Mouse (Mus musculus) adrenal gland, adult 2 months (tissue): ENCODE data around the gene Atxn7l3. TPM values are rescaled to one million over a fixed set of nuclear protein-coding genes. Genes with fewer than 3 reads are reported as not detected.

Experiments
- DNase-seq: peaks from one replicate; pipeline ENCODE4 v3.0.0; 2021
- polyA plus RNA-seq: library from polyadenylated mRNA; depleted of rRNA; stranded (reverse); fragments of >200 nt; gene quantifications from 2 replicates; pipeline ENCODE4 v1.2.3, GENCODE M21; 2012; rRNA removed
- total RNA-seq, 2 experiments: library from RNA; stranded (reverse); gene quantifications; 2 replicates each; pipeline ENCODE4 v1.2.3; 2021

Gene Atxn7l3
- total and polyA plus RNA-seq, 3 experiments = 44.2 to 46.5 (median 45.1) TPM

DNA sequence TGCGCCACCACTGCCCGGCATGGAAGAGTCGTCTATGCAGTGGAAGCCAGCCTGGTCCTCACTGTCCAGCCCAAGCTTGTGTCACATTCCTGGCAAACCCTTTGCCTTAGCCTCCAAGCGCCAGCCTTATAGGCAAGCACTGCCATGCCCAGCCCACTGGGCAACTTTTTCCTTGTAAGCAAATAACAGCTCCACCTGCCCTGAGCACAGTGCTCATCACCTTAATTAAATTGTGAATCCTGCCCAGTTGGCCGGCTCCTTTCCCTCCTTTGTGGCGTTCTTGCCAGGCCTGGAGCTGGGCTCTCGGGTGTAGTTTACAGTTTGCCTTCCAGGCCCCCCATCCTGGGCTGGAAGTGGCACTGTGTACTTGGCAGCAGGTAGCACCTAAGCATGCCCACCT, 33.2 kb downstream of the Atxn7l3 start:
- no peak for DNase-seq

GRCm38 (mm10) chr11:102258521-102258920, 37.9 kb downstream of the Atxn7l3 start:
- no peak for DNase-seq

DNA sequence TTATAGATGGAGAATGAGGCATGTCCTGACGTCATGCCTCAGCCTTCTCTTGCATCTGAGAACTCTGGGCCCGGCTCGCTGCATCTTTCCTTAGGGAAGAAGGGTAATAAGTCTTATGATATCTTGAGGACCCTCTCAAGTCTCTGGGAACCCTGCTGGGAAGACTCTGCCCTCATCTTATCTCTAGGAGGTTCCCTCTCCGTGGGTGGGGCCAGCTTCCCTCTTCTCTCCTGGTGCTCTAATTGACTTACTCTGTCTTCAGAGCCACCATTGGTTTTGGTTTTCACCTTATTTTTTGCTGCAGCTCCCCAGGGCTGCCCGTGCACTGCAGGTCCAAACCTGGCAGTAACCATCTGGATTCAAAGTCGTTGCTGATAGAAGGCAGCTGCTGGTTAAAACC, 38.3 kb downstream of the Atxn7l3 start:
- DNase-seq = no peak

DNA sequence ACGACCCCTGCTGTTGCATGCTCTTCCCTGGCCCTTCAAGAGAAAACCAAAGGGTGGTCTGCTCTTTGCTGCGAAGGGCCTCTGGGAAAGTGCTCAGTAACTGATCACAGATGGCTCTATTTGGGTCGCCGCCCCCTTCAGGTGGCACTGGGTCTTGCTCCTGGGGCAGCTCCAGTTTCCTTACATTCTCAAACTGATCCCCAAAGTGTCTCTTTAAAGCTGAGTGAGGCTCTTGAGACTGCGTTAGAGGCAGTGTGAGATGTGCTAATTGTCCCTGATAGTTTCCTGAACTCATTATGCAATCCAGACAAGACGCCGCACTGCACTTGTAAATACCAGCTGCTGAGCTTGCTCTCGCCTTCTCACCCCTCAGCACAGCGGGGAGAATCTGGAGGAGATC, 38.9 kb downstream of the Atxn7l3 start:
- no peak for DNase-seq

DNA sequence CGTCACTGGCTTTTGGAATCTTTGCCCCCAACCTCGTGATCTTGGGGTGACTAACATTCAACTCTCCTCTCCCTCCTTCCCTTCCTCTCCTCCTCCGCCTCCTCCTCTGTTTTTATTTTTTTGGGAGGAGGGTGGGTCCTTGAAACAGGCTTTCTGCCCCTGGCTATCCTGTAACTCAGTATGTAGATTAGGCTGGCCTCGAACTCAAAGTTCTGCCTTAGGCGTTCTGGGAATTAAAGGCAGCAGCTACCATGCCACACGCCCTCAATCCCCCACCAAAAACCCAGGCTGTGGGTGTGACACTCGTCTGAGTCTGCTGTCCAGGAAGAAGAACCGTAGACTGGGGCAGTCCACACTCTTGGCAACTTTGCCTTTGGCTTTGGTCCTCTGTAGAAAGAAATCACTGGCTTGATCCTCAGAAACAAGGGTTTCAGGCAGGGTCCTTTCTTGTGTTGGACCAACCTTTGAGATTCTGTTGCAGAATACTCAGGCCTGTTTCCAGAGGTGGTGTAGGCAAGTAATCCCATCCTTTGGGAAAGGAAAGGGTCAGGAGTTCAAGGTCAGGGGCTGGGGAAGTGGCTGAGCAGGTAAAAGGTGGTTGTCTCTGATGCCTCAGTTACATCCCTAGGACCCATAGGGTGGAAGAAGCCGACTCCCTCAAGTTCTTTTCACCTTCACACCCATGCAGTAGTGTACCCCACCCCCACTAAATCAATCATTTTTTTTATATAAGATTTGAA, 46.9 kb downstream of the Atxn7l3 start:
- DNase-seq = no peak

DNA sequence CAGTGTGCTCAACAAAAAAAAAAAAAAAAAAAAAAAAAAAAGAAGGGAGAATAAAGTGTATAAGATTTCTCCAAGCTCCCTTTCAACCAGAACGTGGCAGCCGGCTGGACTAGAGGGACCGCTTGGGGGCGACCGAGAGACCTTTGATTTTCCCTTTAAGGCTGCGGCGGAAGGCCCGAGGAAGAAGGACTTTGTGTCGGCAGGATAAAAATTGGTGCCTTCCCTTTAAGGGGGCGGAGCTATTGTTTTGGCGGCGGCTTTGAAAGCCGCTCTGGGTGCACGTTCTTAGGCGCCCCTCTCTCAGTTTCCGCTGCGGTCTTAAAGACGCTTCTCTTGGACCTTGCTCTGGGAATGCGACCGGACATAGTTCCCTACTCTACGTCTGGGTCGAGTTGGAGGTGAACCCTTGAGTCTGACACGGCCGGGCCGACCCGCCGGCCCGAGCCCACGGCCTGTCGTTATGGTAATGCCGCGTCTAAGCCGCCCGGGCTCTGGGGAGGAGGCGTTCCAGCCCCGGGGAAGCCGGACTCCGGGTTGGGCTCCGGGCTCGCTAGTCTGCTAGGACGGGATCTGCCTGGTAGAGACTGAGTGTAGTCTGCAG, 47.7 kb downstream of the Atxn7l3 start, which contains the start of gene BC030867:
Gene BC030867 (plus strand): TSS at position 253 of the 601 bp plus-strand sequence.
- peak; percentile 91 for DNase-seq

GRCm38 (mm10) chr11:102246871-102247270, 49.6 kb downstream of the Atxn7l3 start:
- no peak for DNase-seq

GRCm38 (mm10) chr11:102246273-102246635, 50.2 kb downstream of the Atxn7l3 start:
- DNase-seq = no peak

GRCm38 (mm10) chr11:102245581-102246272, 50.7 kb downstream of the Atxn7l3 start:
- DNase-seq = no peak

DNA sequence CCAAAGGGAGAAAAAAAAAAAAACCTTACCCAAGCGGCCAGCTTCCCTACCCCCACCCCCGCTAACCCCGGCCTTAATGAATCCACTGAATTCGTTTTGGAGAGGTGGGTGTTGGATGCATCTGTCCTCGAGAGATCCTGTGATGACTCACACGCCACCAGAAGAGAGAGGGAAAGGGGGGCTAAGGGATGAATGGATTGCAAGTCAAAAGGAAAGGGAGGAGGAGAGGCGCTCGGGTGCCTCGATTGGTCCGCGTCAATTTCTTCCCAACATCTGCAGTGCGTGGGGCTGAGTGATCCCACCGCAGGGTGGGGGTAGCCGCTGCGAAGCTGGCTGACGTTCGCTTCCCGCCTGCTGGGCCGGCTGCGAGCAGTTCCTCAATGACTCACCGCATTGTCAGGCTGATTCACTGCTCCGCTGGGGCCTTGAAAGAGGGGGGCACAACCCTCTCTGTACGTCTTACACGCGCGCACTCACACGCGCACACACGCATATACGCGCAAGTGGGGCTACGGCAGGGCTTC, 51.4 kb downstream of the Atxn7l3 start:
- DNase-seq = peak; percentile 93

GRCm38 (mm10) chr11:102241874-102242273, 54.6 kb downstream of the Atxn7l3 start:
- no peak for DNase-seq

GRCm38 (mm10) chr11:102241246-102241645, 55.2 kb downstream of the Atxn7l3 start:
- no peak for DNase-seq

- DNase-seq = no peak
Measured at GRCm38 (mm10) chr11:102240636-102241035, 55.8 kb downstream of the Atxn7l3 start.

Other genes starting within 250 kb of the Atxn7l3 start
- gene Mpp2, start 208.1 kb downstream of the Atxn7l3 start, total RNA-seq = 10 to 100 TPM in 1 of 2 experiments, 1 to 10 TPM in 1; 9.8 to 12.3 TPM
- 14.4 and 17.5 TPM in 2 replicates for gene Mpp2, start 208.1 kb downstream of the Atxn7l3 start, polyA plus RNA-seq
- not detected for gene Ppy, start 195.3 kb downstream of the Atxn7l3 start, total RNA-seq
- gene Ppy, start 195.3 kb downstream of the Atxn7l3 start, polyA plus RNA-seq = not detected in 2 replicates
- gene Pyy, start 188.8 kb downstream of the Atxn7l3 start, total RNA-seq = not detected
- gene Pyy, start 188.8 kb downstream of the Atxn7l3 start, polyA plus RNA-seq = not detected in 2 replicates
- gene Nags, start 151.1 kb downstream of the Atxn7l3 start, total RNA-seq = 1 to 10 TPM in 1 of 2 experiments, under 1 TPM in 1; 0.29 to 1.8 TPM
- gene Nags, start 151.1 kb downstream of the Atxn7l3 start, polyA plus RNA-seq = 0.34 and 1.1 TPM in 2 replicates
- 10 to 100 TPM in 1 of 2 experiments, 1 to 10 TPM in 1; 7.9 to 16.5 TPM for gene Tmem101, start 140.2 kb downstream of the Atxn7l3 start, total RNA-seq
- 23.9 and 26.8 TPM in 2 replicates for gene Tmem101, start 140.2 kb downstream of the Atxn7l3 start, polyA plus RNA-seq
- gene Lsm12, start 111.3 kb downstream of the Atxn7l3 start, total RNA-seq = 100 to 1,000 TPM in 1 of 2 experiments, 10 to 100 TPM in 1; 82.6 to 108 TPM
- 35.8 and 40.1 TPM in 2 replicates for gene Lsm12, start 111.3 kb downstream of the Atxn7l3 start, polyA plus RNA-seq
- 100 to 1,000 TPM; 140 to 149 TPM for gene G6pc3, start 107.0 kb downstream of the Atxn7l3 start, total RNA-seq
- gene G6pc3, start 107.0 kb downstream of the Atxn7l3 start, polyA plus RNA-seq = 254 and 297 TPM in 2 replicates
- 100 to 1,000 TPM in 1 of 2 experiments, 10 to 100 TPM in 1; 67.8 to 127 TPM for gene Hdac5, start 66.5 kb downstream of the Atxn7l3 start, total RNA-seq
- gene Hdac5, start 66.5 kb downstream of the Atxn7l3 start, polyA plus RNA-seq = 99.3 and 131 TPM in 2 replicates
- under 1 TPM; 0.35 to 0.93 TPM for gene BC030867, start 47.7 kb downstream of the Atxn7l3 start, total RNA-seq
- gene BC030867, start 47.7 kb downstream of the Atxn7l3 start, polyA plus RNA-seq = 1.2 and 1.6 TPM in 2 replicates
- under 1 TPM; 0.12 to 0.45 TPM for gene Asb16, start 27.9 kb downstream of the Atxn7l3 start, total RNA-seq
- 0.75 and 0.95 TPM in 2 replicates for gene Asb16, start 27.9 kb downstream of the Atxn7l3 start, polyA plus RNA-seq
- 10 to 100 TPM; 57.2 to 59.4 TPM for gene Tmub2, start 11.7 kb downstream of the Atxn7l3 start, total RNA-seq
- 55.8 and 58.9 TPM in 2 replicates for gene Tmub2, start 11.7 kb downstream of the Atxn7l3 start, polyA plus RNA-seq
- 100 to 1,000 TPM in 1 of 2 experiments, 10 to 100 TPM in 1; 95.9 to 110 TPM for gene Ubtf, start 23.1 kb upstream of the Atxn7l3 start, total RNA-seq
- 24.2 and 25.4 TPM in 2 replicates for gene Ubtf, start 23.1 kb upstream of the Atxn7l3 start, polyA plus RNA-seq
- gene Slc4a1, start 69.6 kb upstream of the Atxn7l3 start, total RNA-seq = under 1 TPM; 0.35 to 0.49 TPM
- gene Slc4a1, start 69.6 kb upstream of the Atxn7l3 start, polyA plus RNA-seq = 0.02 TPM in 1 of 2 replicates, not detected in the other
- gene Rundc3a, start 96.8 kb upstream of the Atxn7l3 start, total RNA-seq = 10 to 100 TPM; 36.8 to 51.7 TPM
- 46.3 and 77.5 TPM in 2 replicates for gene Rundc3a, start 96.8 kb upstream of the Atxn7l3 start, polyA plus RNA-seq
- gene Slc25a39, start 111.3 kb upstream of the Atxn7l3 start, total RNA-seq = 100 to 1,000 TPM; 504 to 683 TPM
- gene Slc25a39, start 111.3 kb upstream of the Atxn7l3 start, polyA plus RNA-seq = 1,025 and 1,107 TPM in 2 replicates
- gene Grn, start 133.7 kb upstream of the Atxn7l3 start, total RNA-seq = 100 to 1,000 TPM; 165 to 211 TPM
- 251 and 310 TPM in 2 replicates for gene Grn, start 133.7 kb upstream of the Atxn7l3 start, polyA plus RNA-seq
- gene Fam171a2, start 151.1 kb upstream of the Atxn7l3 start, total RNA-seq = 1 to 10 TPM; 2.8 to 8.3 TPM
- gene Fam171a2, start 151.1 kb upstream of the Atxn7l3 start, polyA plus RNA-seq = 18.1 and 22.9 TPM in 2 replicates
- gene Itga2b, start 173.5 kb upstream of the Atxn7l3 start, total RNA-seq = 1 to 10 TPM; 2.5 to 4.1 TPM
- 6.6 TPM in 2 replicates for gene Itga2b, start 173.5 kb upstream of the Atxn7l3 start, polyA plus RNA-seq